Mouse (Mus musculus): ENCODE results near the gene Kif14. TPM values are rescaled to one million over a fixed set of nuclear protein-coding genes. Genes with fewer than 3 reads are reported as not detected.

The Kif14 gene
- 0.12 TPM in 2 replicates for total RNA-seq (2017)

DNA sequence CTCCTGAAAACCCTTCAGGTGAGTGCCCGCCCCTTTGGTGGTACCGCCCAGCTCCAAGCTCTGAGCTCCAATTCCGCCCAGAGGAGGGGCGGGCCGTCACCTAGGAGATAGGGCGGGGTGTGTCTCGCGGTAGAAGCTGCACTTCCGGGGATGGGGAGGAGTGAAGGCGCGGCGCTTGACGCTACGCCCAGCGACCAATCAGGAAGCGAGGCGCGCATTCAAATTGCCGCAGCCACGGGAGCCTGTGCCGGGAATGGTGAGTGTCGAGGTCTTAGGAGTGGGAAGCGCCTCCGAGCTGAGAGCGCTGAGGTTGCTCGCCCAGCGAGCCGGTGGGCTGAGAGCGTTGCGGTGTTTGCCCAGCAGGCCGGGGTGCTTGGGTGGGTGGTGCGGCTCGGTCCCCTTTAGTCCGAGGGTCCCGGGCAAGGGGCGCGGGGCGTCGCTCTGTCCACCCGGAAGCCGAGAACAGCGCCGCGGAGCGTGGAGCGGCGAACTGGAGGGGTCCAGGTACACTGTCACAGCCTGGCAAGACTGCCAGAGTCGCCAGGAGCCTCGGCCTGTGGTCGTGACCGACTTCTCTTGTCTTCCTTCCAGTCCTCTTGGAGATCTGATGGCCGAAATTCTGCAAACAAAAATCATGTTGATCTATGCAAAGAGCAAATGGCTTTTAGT, at the start of gene Kif14:
Gene Kif14 (plus strand): TSS at position 201 of the 669 bp plus-strand sequence.
- ATAC-seq (ENCODE audit: extremely low read depth, insufficient number of reproducible peaks, low FRiP score, poor library complexity, severe bottlenecking) = peak; percentile 100

DNA sequence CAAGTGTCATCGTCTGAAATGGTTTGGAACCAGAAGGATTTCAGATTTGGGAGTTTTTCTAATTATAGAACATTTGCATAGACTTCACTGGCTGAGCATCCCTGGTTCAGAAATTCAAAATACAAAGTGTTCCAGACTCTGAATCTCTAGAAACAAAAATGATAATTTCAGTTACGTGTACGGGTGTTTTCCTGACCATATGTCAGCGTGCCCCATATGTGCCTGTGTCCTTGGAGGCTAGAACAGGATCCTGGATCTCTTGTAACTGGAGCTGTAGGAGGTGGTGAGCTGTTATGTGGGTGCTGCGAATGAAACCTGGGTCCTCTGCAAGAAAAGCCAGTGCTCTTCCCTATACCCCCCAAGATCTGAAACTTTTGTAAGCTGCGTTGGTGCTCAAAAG, 47.8 kb upstream of the Kif14 start:
- no peak for ATAC-seq (ENCODE audit: extremely low read depth, insufficient number of reproducible peaks, low FRiP score, poor library complexity, severe bottlenecking)

DNA sequence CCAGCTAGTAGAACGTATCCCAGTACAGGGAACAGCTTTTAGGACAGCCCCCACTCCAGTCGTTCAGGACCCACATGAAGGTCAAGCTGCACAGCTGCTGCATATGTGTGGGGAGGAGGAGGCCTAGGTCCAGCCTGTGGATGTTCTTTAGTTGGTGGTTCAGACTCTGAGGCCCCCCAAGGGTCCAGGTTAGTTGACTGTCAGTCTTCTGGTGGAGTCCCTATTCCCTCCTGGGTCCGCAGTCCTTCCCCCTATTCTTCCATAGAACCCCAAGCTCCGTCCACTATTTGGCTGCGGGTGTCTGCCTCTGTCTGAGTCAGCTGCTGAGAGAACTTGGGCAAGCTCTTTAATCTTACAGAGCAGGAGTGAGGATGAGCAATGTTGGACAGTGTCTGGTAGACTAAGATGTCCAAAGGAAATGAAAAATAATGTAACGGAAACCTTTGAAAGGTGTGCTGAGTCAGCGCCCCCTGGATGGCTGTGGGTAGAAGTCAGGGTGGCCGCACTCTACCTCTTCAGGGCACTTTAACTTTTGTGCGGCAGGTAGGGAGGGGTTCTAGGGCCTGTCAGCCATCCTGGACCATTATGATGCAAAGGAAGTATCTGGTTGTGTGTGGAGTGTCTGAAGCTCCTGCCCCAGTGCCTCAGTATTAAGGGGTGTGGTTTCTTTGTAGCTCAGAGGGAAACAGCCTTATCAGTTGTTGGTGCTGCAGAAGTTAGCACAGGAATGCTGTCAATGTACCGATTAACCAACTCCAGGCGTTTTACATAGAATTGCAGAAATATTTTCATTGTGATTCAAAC, 38.8 kb upstream of the Kif14 start:
- no peak for ATAC-seq (ENCODE audit: extremely low read depth, insufficient number of reproducible peaks, low FRiP score, poor library complexity, severe bottlenecking)

DNA sequence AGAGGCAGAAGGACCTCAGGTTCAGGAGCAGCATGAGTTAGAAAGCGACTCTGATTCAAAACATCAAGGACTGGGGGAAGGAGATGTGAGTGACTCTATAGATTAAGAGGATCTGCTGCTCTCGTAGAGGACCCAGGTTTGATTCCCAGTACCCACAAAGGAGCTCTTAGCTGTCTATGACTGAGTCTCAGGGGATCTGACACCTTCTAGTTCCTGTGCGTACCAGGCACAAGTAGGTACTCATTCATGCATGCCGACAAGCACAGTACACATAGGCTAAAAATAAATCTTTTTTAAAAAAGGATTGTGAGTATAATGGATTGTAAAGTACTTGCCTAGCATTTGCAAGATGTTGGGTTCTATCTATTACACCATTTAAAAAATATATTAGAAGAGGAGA, 37.2 kb upstream of the Kif14 start:
- ATAC-seq (ENCODE audit: extremely low read depth, insufficient number of reproducible peaks, low FRiP score, poor library complexity, severe bottlenecking) = peak; percentile 38; the same call in 1 of the 2 replicates

DNA sequence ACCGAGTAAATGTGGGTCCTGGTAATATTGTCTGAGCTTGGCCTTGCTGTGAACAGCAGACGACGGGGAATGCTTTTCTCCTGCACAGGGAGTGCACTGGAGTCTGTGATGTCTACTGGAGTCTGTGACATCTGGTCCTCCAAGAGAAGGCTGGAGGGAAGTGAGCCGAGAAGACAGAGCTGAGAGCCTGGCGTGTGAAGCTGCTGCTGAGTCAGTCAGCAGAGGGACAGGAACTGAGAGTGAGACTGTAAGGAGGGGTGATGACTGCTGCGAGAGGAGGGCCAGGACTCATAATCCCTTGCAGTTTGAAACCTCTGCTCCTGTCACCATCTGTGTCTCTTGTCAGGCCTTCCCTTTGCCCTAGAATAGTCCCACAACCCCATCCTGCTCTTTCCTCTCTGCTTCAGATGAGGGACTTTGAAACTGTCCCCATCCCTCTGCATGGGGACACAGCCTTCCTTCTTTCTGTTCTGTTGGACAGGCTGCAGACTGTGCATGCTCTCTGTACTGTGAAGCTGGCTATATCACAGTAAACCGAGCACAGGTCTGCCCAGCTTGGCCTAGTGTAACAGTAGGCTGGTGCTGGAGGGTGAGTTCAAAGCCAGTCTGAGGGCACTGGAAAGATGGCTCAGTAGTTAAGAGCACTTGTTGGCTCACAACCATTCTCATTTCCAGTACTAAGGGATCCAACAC, 35.9 kb upstream of the Kif14 start:
- peak; percentile 53; the same call in 1 of the 2 replicates for ATAC-seq (ENCODE audit: extremely low read depth, insufficient number of reproducible peaks, low FRiP score, poor library complexity, severe bottlenecking)

DNA sequence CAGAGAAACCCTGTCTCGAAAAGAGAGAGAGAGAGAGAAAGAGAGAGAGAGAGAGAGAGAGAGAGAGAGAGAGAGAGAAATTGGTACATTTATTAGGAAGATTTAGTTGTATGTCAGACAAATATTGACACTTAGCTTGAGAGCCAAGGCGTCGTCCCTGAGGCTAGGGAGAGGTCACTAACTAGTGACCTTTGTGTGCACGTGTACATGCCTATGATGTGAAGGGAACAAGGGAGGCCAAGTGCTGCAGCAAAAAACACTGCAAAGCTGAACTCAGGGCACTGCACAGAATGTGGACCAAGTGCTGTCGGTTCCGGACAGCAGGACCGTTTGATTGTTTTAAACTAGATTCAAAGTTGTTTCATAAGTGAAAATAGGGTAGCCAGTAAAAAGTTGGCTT, 25.4 kb upstream of the Kif14 start:
- no peak for ATAC-seq (ENCODE audit: extremely low read depth, insufficient number of reproducible peaks, low FRiP score, poor library complexity, severe bottlenecking)

DNA sequence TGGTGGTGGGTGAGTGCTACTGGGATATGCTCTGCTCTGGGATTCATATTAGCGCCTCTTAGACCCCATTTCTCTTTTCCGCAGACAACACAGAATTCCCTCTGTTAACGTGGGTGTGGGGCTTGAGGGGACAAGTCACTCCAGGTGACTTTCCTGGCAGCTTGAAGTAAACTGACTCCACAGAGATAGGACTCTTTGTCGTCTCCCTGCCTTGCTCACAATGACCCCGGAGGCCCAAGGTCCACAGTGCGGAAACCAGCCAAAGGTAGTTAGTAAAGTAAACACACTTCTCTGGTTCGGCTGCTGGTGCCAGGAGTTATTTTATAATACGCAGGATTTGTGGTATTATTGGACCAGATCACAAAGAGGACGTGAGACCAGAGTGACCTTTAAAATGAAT, 23.3 kb upstream of the Kif14 start:
- no peak for ATAC-seq (ENCODE audit: extremely low read depth, insufficient number of reproducible peaks, low FRiP score, poor library complexity, severe bottlenecking)

DNA sequence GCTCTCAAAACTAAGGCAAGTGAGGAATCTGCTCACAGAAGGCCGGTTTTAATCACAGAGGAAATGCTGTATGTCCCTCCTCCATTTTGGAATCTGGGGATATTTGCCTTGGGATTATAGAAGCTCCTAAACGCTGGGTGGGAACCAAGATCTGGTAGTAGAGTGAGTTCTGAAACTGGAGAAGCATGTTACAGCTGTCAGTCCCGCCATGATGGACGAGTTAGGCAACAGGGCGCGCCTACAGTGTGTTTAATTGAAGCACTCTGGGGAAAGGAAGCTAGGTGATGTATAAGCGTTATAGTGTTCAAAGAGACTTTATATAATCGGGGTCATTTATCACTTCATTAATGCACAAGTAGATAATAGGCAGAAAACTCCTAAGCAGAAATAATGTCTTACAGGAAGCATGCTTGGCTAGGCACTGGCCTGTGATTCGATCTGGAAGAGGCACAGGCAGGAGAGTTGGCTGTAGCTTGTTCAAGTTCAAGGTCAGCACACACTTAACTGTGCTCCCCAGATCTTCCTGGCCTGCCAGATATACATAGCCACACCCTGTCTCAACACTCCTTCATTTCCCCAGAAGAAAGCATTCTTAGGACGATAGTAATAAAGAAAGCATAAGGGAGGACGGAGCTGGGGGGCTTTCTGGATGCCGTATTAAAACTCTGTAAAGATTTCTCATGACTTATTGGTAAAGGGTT, 21.4 kb upstream of the Kif14 start:
- no peak for ATAC-seq (ENCODE audit: extremely low read depth, insufficient number of reproducible peaks, low FRiP score, poor library complexity, severe bottlenecking)

DNA sequence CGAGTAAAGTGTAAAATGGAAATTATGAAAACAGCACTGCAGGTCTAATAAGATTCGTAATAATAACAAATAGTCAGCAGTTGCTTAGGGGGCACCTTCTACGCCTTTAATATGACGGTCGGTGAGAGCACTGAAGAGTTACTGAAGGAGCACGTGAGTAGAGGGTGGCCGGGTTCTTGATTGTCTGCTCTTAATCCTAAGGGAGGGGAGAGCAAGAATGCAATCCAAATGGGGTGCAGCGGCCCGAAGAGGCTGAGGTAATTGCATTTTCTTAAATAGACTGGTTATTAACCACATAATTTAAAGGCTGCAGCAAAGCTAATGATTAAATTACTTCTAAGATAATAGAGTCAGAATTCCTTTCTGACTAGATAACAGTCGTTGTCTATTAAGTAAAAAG, 19.2 kb upstream of the Kif14 start:
- ATAC-seq (ENCODE audit: extremely low read depth, insufficient number of reproducible peaks, low FRiP score, poor library complexity, severe bottlenecking) = no peak

DNA sequence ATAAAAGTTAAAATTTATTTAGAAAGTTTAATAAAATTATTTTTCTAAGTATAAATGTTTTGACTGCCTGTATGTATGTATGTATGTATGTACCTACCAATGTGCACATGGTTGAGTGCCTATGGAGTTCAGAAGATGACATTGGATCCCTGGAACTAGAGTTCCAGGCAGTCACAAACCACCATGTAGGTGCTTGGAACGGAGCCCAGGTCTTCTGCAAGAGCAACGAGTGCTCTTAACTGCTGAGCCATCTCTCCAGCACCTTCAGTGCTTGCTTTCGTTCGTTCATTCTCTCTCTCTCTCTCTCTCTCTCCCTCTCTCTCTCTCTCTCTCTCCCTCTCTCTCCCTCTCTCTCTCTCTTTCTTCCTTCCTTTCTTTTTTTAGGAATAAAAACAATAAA, 18.8 kb upstream of the Kif14 start:
- ATAC-seq (ENCODE audit: extremely low read depth, insufficient number of reproducible peaks, low FRiP score, poor library complexity, severe bottlenecking) = no peak

DNA sequence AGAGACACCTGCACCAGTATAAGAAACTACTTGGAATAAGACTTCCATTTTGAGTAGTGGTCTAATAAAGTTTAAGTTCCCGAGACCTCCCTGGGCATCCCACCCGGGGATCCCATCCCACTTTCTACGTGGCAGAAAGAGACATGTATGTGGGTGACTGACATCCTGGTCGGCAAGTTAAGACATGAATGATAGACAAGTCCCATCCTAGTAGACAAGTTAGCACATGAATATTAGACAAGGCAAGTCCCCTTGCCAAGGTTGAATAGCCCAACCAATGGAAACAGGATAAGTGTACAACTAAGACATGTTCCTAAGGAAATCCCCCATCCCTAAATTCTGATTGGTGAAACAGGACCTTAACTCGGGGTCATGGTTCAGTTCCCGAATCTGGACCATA, 16.6 kb upstream of the Kif14 start:
- no peak for ATAC-seq (ENCODE audit: extremely low read depth, insufficient number of reproducible peaks, low FRiP score, poor library complexity, severe bottlenecking)

DNA sequence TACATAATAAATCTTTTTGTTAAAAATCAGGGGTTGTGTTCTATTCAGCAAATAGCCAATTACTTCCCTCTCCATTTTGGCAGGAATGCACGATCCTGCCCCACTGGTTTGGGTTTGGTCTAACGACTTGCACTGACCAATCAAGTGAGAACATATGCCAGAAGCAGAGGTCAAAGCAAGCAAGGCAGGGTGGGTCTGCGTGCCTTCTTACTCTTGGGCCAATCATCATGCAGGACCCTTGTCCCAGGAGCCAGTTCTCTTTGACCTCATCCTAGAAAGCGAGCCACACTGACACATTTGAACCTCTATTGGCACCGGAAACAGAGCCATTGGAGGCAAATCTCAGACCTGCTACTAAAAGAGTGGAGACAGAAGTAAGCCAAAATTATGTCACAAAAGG, 15.9 kb upstream of the Kif14 start:
- ATAC-seq (ENCODE audit: extremely low read depth, insufficient number of reproducible peaks, low FRiP score, poor library complexity, severe bottlenecking) = no peak

DNA sequence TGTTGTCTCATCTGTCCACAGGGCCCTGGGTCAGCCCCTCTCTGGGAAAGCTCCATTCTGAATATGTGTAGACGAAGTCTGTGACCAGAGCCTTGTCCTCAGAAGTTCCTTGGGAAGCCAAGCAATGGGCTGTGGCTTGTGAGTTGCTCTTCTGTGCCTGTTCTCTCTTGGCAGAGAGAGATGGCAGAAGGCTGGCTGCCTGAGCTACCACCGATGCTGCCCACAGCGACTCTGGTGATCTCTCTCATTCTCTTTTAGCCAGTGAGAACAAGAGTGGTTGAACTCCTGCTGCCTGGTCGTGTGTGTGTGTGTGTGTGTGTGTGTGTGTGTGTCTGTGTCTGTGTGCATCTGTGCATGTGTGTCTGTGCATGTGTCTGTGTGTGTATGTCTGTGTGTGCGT, 13.7 kb upstream of the Kif14 start:
- no peak for ATAC-seq (ENCODE audit: extremely low read depth, insufficient number of reproducible peaks, low FRiP score, poor library complexity, severe bottlenecking)

DNA sequence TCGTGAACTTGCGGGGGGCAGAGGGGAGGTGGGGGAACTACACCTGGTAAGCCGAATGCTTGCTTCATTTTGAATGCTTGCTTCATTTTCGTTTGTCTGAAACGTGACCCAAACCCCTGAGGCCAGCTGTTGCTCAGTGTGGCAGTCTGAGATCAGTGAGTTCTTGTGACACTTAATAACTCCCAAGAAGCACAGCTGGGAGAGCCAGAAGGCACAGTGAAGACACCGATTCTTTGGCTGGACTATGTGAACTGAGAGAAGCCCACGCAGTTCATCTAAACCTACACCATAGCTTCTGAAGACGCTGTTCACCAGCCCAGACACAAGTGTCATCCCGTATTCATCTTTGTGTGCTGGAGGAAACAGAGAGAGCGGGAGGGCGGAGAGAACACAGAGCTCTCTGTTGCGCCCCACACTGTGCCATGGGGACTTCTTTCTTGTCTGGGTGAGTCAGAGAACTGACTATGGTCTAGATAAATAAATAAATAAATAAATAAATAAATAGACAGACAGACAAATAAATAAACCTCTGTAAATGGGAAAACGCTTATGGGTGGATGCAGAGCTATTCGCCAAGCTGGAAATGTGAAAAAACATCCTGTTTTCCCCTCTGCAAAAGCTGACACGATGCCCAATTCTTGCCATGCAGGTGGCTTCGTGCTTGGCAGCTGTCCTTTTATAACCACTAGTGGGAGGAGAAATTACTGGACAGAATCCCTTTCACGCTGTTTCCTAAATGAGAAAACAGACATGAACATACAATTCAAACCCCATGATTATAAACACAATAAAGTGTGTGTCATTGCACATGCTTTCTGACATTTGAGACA, 10.2 kb upstream of the Kif14 start:
- no peak for ATAC-seq (ENCODE audit: extremely low read depth, insufficient number of reproducible peaks, low FRiP score, poor library complexity, severe bottlenecking)

DNA sequence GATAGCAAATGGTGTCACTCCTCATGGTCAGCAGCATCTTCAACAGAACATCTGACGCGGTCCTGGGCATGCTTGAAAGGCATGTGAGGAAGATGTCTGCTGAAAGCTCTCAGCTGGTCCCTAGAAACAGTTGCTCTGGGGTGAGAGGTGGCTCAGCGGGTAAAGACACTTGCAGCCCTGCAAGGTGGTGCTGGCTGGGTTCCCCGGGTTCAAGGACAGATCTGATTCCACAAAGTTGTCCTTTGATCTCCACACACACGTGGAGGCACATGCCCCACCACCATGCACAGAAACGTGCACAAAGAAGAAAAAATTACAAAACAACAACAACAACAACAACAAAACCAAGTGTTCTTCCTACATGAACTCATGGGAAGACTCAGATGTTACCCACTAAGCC, 9.4 kb upstream of the Kif14 start:
- ATAC-seq (ENCODE audit: extremely low read depth, insufficient number of reproducible peaks, low FRiP score, poor library complexity, severe bottlenecking) = no peak

DNA sequence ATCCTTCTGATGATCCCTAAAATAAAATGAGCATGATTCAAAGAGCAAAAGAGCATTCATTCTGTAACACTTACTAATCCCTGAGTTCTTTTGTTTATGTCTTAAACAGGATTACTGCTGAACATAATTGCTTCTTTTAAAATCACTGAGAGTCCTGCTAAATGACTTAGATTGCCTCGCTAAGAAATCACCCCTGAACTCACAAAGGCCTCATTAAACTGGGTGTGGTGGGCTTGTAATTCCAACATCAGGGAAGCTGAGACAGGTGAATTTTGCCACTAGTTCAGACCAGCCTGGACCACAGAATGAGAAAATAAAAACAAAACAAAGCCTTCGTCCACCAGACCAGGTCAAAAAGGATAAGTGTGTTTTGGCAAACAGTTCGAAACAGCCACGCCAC, 8.7 kb upstream of the Kif14 start:
- no peak for ATAC-seq (ENCODE audit: extremely low read depth, insufficient number of reproducible peaks, low FRiP score, poor library complexity, severe bottlenecking)

DNA sequence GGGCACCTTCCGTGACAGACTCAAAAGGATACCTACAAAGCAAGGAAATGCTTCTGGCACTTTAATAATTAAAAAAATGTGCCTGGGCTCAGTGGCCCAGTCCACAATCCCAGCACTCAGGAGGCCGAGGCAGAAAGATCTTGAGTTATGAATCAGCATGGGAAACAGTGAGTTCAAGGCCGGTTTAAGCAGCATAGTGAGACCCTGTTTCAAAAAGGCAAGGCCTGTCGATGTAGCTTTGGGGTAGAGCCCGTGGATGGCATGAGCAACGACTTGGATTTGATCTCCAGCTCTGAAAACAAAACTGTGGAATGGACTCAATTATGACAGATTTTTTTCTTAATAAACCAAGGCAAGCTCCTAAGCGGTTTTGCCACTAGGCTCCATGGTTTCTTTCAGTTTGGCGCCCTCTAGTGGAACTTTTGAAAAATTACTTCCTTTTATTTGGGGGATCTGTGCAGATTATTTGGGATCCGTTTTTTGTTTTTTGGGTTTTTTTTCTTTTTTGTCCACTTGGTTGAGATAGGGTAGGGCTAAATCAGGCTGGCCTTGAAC, 7.4 kb upstream of the Kif14 start:
- peak; percentile 36; the same call in 1 of the 2 replicates for ATAC-seq (ENCODE audit: extremely low read depth, insufficient number of reproducible peaks, low FRiP score, poor library complexity, severe bottlenecking)

DNA sequence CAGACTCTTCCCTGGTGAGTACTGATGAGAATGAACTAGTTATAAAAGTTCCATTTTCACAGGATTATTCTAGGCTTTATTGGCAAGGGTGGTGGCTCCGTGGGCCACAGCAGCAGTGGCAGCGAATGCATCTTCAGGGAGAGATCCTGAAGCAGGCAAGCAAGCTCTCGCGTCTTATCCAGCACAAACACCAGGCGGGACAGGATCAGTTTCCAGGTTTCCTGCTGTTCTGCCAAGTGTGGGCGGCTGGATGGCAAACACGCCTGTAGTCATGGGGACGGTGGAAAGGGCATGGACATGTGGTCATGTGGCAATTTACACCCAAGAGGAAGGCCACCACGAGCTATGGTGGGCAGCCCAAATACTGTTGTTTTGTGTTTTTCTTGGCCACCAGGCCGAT, 3.7 kb upstream of the Kif14 start:
- no peak for ATAC-seq (ENCODE audit: extremely low read depth, insufficient number of reproducible peaks, low FRiP score, poor library complexity, severe bottlenecking)

Data from neutrophil, adult 5-6 weeks (primary cell).